Mouse (Mus musculus) cortical plate, adult 2 months (tissue): ENCODE measurements around the gene Adam19.

Experiments used
- CTCF ChIP-seq: fragments of 200-500 bp; IDR thresholded peaks from 2 replicates; pipeline ENCODE4 v1.5.1; 2011; ENCODE audit warnings: mild to moderate bottlenecking, control low read depth, low read length; ENCODE audit not compliant: insufficient read depth; ENCODE audit errors: extremely low read depth
- POLR2A ChIP-seq: fragments of 200-500 bp; IDR thresholded peaks from 2 replicates; pipeline ENCODE4 v1.6.1; 2011; ENCODE audit warnings: mild to moderate bottlenecking, low read length, control low read depth; ENCODE audit not compliant: insufficient read depth; ENCODE audit errors: extremely low read depth

GRCm38 (mm10) chr11:46172128-46172527, 116.3 kb downstream of the Adam19 start:
- TF ChIP-seq CTCF (no peak), POLR2A (no peak)
